Mouse (Mus musculus): ENCODE data around the gene Umad1. TPM values are rescaled to one million over a fixed set of nuclear protein-coding genes. Genes with fewer than 3 reads are reported as not detected.

Gene Umad1
- polyA plus RNA-seq, 1 experiment from 2014 or later: 15.4 TPM

GRCm38 (mm10) chr6:8414020-8414419 lies 154.9 kb downstream of the Umad1 start:
- no peak overlapping the region for H3K4me3 ChIP-seq
- H3K27ac ChIP-seq (replicated peaks): no peak overlapping the region
- 0 out of 2 replicates have a peak, but pooled peaks cover under 1% of the 10 kb centered on the region for H3K4me1 ChIP-seq
- H3K9me3 ChIP-seq: no peaks in the 10 kb centered on the region
- H3K36me3 ChIP-seq (replicated peaks): no peaks in the 10 kb centered on the region
- WGBS: 60% methylated on average over 9 of the region's 9 CpGs
- no peaks in the 10 kb centered on the region for H3K27me3 ChIP-seq (replicated peaks; ENCODE audit: low read depth, poor library complexity, severe bottlenecking)
- DNase-seq (ENCODE audit: low spot score): no peak

GRCm38 (mm10) chr6:8415823-8416222 lies 156.7 kb downstream of the Umad1 start:
- 89% methylated on average over 5 of the region's 5 CpGs for WGBS
- no peaks in the 10 kb centered on the region for H3K27me3 ChIP-seq (replicated peaks; ENCODE audit: low read depth, poor library complexity, severe bottlenecking)
- no peak overlapping the region for H3K27ac ChIP-seq (replicated peaks)
- H3K36me3 ChIP-seq (replicated peaks): no peaks in the 10 kb centered on the region
- H3K9me3 ChIP-seq: no peaks in the 10 kb centered on the region
- H3K4me3 ChIP-seq: no peak overlapping the region
- no peak for DNase-seq (ENCODE audit: low spot score)
- peaks cover 17% of the 10 kb centered on the region for H3K4me1 ChIP-seq

GRCm38 (mm10) chr6:8416802-8417569 lies 157.9 kb downstream of the Umad1 start:
- no peaks in the 10 kb centered on the region for H3K9me3 ChIP-seq
- 70% methylated on average over 8 of the region's 8 CpGs for WGBS
- peaks cover 17% of the 10 kb centered on the region for H3K4me1 ChIP-seq
- no peak overlapping the region for H3K27ac ChIP-seq (replicated peaks)
- H3K36me3 ChIP-seq (replicated peaks): no peaks in the 10 kb centered on the region
- no peaks in the 10 kb centered on the region for H3K27me3 ChIP-seq (replicated peaks; ENCODE audit: low read depth, poor library complexity, severe bottlenecking)
- DNase-seq (ENCODE audit: low spot score): no peak
- H3K4me3 ChIP-seq: no peak overlapping the region

DNA sequence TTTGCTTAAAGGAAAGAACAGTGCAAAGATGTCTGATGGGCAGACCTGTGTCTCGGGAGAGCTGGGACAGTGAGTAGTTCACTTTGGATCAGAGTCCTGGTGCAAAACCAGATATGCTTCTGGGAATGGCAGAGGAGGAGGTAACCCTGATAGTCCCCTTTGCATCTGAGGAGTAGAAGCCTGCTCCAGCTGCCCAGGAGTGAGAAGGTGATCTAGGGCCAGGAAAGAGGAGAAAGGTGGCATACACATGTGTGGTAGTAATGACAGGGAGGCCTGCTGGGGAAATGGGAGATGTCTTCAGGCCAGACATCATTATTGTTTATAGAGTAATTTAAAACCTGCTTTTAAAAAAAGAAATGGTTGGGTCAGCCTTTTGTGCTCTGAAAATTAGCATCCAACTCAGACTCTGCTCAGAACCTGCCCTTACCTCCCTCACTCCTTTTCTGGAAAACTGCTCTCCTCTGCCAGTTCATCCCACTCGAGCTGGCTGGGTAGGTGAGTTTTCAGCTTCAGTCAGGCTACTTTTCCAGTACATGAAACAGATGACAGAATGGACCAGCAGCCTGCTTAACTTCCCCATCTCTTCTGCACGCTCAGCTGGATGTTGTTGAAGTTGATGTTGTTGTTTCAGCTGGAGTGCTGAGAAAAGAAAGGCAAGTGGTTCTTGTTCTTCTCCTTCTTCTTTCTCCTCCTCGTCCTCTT lies 160.5 kb downstream of the Umad1 start:
- H3K4me1 ChIP-seq: peaks cover 17% of the 10 kb centered on the region
- no peak for DNase-seq (ENCODE audit: low spot score)
- 52% methylated on average over 4 of the region's 4 CpGs for WGBS

DNA sequence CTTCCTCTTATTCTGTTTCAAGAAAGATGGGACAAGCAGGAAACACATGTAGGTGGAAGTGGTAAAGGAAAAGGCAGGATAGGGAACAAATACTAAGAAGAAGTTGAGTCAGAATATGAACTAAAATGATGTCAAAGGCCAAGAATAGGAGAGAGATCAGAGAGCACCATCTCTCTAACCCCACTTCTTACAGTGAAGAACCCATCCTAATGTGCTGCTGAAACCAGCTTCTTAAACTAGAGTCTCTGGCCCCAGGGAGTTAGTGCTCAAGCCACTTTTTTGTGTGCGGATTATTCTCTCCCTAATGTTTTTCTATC lies 161.1 kb downstream of the Umad1 start:
- Histone ChIP-seq H3K27ac (replicated peaks) (no peak overlapping the region), H3K27me3 (replicated peaks; ENCODE audit: low read depth, poor library complexity, severe bottlenecking) (no peaks in the 10 kb centered on the region), H3K9me3 (no peaks in the 10 kb centered on the region), H3K4me3 (no peak overlapping the region), H3K36me3 (replicated peaks) (no peaks in the 10 kb centered on the region), H3K4me1 (peaks cover 17% of the 10 kb centered on the region)
- no peak for DNase-seq (ENCODE audit: low spot score)
- WGBS: 80% methylated on average over 1 of the region's 1 CpGs

More for the DNA sequence above, 160.5 kb downstream of the Umad1 start:
- H3K27ac ChIP-seq (replicated peaks): no peak overlapping the region; the same call in 1 of the 2 replicates
- H3K36me3 ChIP-seq (replicated peaks): no peaks in the 10 kb centered on the region
- H3K9me3 ChIP-seq: no peaks in the 10 kb centered on the region
- H3K4me3 ChIP-seq: no peak overlapping the region
- H3K27me3 ChIP-seq (replicated peaks; ENCODE audit: low read depth, poor library complexity, severe bottlenecking): no peaks in the 10 kb centered on the region

DNA sequence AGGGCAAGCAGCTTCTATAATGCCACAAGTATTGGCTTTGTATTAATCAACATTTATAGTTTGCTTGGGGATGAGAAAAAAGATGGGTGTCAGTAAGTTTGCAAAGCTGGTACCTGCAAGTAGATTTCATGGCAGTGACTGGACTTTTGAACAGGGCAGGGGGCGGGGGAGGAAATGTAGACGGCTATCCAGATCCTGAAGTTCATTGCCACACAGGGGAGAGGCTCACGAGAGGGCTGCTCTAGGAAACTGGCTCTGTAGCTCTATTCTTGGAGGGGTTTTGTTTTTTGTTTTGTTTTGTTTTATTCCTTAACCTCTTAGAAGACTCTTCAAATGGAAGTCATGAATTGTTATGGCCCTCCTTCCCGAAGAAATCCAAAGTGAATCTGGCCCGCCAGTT lies 162.3 kb downstream of the Umad1 start:
- WGBS: 85% methylated on average over 5 of the region's 5 CpGs
- no peak overlapping the region for H3K27ac ChIP-seq (replicated peaks)
- H3K27me3 ChIP-seq (replicated peaks; ENCODE audit: low read depth, poor library complexity, severe bottlenecking): no peaks in the 10 kb centered on the region
- DNase-seq (ENCODE audit: low spot score): no peak
- H3K36me3 ChIP-seq (replicated peaks): no peaks in the 10 kb centered on the region
- H3K9me3 ChIP-seq: no peaks in the 10 kb centered on the region
- H3K4me1 ChIP-seq: peaks cover 17% of the 10 kb centered on the region
- H3K4me3 ChIP-seq: no peak overlapping the region

GRCm38 (mm10) chr6:8421959-8422581 lies 163.0 kb downstream of the Umad1 start:
- Histone ChIP-seq H3K27me3 (replicated peaks; ENCODE audit: low read depth, poor library complexity, severe bottlenecking) (no peaks in the 10 kb centered on the region), H3K36me3 (replicated peaks) (no peaks in the 10 kb centered on the region), H3K27ac (replicated peaks) (no peak overlapping the region), H3K9me3 (no peaks in the 10 kb centered on the region), H3K4me3 (no peak overlapping the region), H3K4me1 (peaks cover 17% of the 10 kb centered on the region)
- WGBS: 79% methylated on average over 10 of the region's 10 CpGs
- DNase-seq (ENCODE audit: low spot score): no peak

DNA sequence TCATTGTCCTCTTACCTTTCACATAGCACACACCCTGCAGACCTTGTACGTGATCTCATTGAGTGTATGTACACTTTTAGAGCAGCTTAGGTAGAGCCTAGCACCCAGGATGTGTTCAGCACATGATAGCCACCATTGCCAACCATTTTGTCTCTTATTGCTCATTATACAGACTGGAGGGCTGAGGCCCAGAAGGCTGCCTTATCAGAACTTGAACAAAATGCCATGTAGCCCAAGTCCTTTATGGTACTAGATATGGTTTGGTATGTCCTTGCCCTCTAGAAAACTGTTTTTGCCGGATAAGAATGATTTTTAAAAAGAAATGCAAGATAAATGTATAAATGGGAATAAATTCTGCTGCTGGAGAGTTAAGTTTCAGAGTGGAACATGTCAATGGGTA lies 164.1 kb downstream of the Umad1 start:
- H3K27me3 ChIP-seq (replicated peaks; ENCODE audit: low read depth, poor library complexity, severe bottlenecking): no peaks in the 10 kb centered on the region
- H3K4me1 ChIP-seq: peaks cover 17% of the 10 kb centered on the region
- no peak for DNase-seq (ENCODE audit: low spot score)
- no peaks in the 10 kb centered on the region for H3K9me3 ChIP-seq
- no peaks in the 10 kb centered on the region for H3K36me3 ChIP-seq (replicated peaks)
- WGBS: 91% methylated on average over 2 of the region's 2 CpGs
- no peak overlapping the region for H3K4me3 ChIP-seq
- no peak overlapping the region for H3K27ac ChIP-seq (replicated peaks)

DNA sequence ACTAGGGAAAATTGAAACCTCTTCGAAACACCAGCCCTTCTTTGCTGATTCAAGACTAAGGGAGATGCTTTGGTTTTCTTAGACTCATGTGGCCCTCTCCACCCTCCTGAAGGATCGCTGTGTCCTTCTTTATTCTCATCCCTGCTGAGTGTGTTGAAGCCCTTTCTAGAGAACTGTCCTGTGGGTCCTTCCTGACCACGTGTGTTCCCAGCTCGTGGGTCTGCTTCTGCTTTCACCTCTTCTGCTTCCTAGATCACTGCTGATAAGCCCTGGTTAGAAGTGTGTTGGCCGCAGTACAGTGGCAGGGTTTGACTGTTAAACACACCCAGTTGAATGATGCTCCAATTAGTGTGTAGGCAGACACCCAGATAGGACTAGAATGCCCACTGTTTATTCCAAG lies 168.6 kb downstream of the Umad1 start:
- Histone ChIP-seq H3K4me3 (no peak overlapping the region), H3K27me3 (replicated peaks; ENCODE audit: low read depth, poor library complexity, severe bottlenecking) (no peaks in the 10 kb centered on the region), H3K36me3 (replicated peaks) (no peaks in the 10 kb centered on the region), H3K4me1 (no peaks in the 10 kb centered on the region), H3K27ac (replicated peaks) (no peak overlapping the region), H3K9me3 (no peaks in the 10 kb centered on the region)
- 87% methylated on average over 5 of the region's 5 CpGs for WGBS
- no peak for DNase-seq (ENCODE audit: low spot score)

DNA sequence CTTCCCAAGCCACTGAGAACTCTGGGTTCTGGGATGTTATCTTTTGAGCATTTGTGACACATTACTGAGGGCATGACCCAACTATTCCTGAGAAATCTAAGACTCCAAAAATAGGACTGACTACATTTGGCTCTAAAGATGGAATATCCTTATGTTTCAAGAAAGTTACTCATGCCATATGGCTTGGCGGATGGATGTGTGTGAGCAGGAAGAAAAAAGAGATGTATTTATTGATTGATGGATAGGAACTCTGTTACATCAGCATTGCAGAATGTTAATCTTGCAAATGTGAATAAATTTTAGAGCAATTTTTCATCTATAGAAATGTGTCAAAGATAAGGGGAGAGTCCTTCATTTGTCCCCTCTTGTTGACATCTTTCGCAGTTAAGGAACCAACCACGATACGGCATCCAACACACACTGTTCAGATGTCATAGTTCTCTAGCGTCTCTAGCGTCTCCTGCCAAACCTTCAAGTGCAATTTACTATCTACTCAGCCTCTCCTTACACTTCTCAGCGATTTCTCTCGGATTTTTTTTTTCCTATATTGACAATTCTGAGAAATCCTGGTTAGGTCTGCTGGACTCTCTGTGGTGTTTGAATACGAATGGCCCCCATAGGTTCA lies 171.6 kb downstream of the Umad1 start:
- H3K27ac ChIP-seq (replicated peaks): no peak overlapping the region
- no peaks in the 10 kb centered on the region for H3K27me3 ChIP-seq (replicated peaks; ENCODE audit: low read depth, poor library complexity, severe bottlenecking)
- 91% methylated on average over 9 of the region's 9 CpGs for WGBS
- DNase-seq (ENCODE audit: low spot score): no peak
- no peaks in the 10 kb centered on the region for H3K36me3 ChIP-seq (replicated peaks)
- no peak overlapping the region for H3K4me3 ChIP-seq
- H3K9me3 ChIP-seq: no peaks in the 10 kb centered on the region
- H3K4me1 ChIP-seq: no peaks in the 10 kb centered on the region

DNA sequence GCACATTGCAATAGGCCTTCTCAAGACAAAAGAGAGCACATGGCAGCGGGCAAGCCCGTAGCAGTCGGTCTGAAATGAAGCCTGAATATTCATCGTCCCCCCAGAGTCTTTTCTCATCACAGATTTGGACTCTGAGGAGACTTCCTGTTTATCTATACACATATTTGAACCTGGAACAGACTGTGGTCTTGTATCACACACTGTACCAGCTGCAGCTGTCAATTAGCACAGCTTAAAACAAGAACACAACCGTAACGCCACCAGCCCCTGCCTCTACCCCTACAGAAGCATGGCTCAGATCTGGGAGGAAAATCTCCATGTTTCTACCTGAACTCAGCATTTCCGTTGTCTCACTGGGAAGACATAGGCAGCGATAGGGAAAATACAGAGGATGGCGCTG lies 174.1 kb downstream of the Umad1 start:
- no peaks in the 10 kb centered on the region for H3K9me3 ChIP-seq
- no peaks in the 10 kb centered on the region for H3K27me3 ChIP-seq (replicated peaks; ENCODE audit: low read depth, poor library complexity, severe bottlenecking)
- H3K4me1 ChIP-seq: no peaks in the 10 kb centered on the region
- no peak overlapping the region for H3K27ac ChIP-seq (replicated peaks)
- DNase-seq (ENCODE audit: low spot score): no peak
- no peaks in the 10 kb centered on the region for H3K36me3 ChIP-seq (replicated peaks)
- H3K4me3 ChIP-seq: no peak overlapping the region
- WGBS: 90% methylated on average over 9 of the region's 9 CpGs

- DNase-seq (ENCODE audit: low spot score): no peak
- no peak overlapping the region for H3K27ac ChIP-seq (replicated peaks)
- no peaks in the 10 kb centered on the region for H3K36me3 ChIP-seq (replicated peaks)
- WGBS: 89% methylated on average over 3 of the region's 3 CpGs
- H3K9me3 ChIP-seq: no peaks in the 10 kb centered on the region
- H3K4me3 ChIP-seq: no peak overlapping the region
- no peaks in the 10 kb centered on the region for H3K27me3 ChIP-seq (replicated peaks; ENCODE audit: low read depth, poor library complexity, severe bottlenecking)
- H3K4me1 ChIP-seq: no peaks in the 10 kb centered on the region
These were observed 178.8 kb downstream of the Umad1 start for GRCm38 (mm10) chr6:8437937-8438336.

Data from embryonic facial prominence, embryonic 10.5 days (tissue).